Mouse (Mus musculus): ENCODE data around the gene Sirt3.

Sirt3 gene

GRCm38 (mm10) chr7:140847755-140848580, 34.1 kb downstream of the Sirt3 start, which contains the start of gene Odf3:
Gene Odf3 (plus strand): TSS chr7:140847805.
- DNase-seq: no peak

GRCm38 (mm10) chr7:140846676-140847075, 35.4 kb downstream of the Sirt3 start:
- no peak for DNase-seq

- no peak for DNase-seq
Measured at GRCm38 (mm10) chr7:140845683-140846082, 36.4 kb downstream of the Sirt3 start.

- DNase-seq: peak; percentile 81
Measured at GRCm38 (mm10) chr7:140844905-140845665, 37.0 kb downstream of the Sirt3 start, which contains the start of gene Scgb1c1. Gene Scgb1c1 (plus strand): TSS chr7:140845547.

- DNase-seq: no peak
Measured at GRCm38 (mm10) chr7:140843806-140844205, 38.3 kb downstream of the Sirt3 start.

- DNase-seq: no peak
Measured at GRCm38 (mm10) chr7:140840750-140841735, 41.1 kb downstream of the Sirt3 start.

- DNase-seq: no peak
Measured at GRCm38 (mm10) chr7:140839556-140839955, 42.6 kb downstream of the Sirt3 start.

- DNase-seq: peak; percentile 51
Measured at GRCm38 (mm10) chr7:140836243-140837115, 45.6 kb downstream of the Sirt3 start.

- no peak for DNase-seq
Measured at GRCm38 (mm10) chr7:140835758-140836087, 46.4 kb downstream of the Sirt3 start.

GRCm38 (mm10) chr7:140834968-140835757, 46.9 kb downstream of the Sirt3 start, which contains the start of gene Urah:
Gene Urah (plus strand): TSS chr7:140835018.
- no peak for DNase-seq

- DNase-seq: no peak
Measured at GRCm38 (mm10) chr7:140833341-140833740, 48.8 kb downstream of the Sirt3 start.

GRCm38 (mm10) chr7:140831447-140831846, 50.7 kb downstream of the Sirt3 start:
- no peak for DNase-seq

- DNase-seq: peak; percentile 70
Measured at GRCm38 (mm10) chr7:140828171-140828881, 53.8 kb downstream of the Sirt3 start.

- DNase-seq: no peak
Measured at GRCm38 (mm10) chr7:140822731-140823130, 59.4 kb downstream of the Sirt3 start.

GRCm38 (mm10) chr7:140821653-140822329, 60.3 kb downstream of the Sirt3 start, which contains the start of gene Zfp941:
Gene Zfp941 (minus strand): TSS chr7:140822178.
- DNase-seq: peak; percentile 72

GRCm38 (mm10) chr7:140821305-140821652, 60.8 kb downstream of the Sirt3 start:
- no peak for DNase-seq

- no peak for DNase-seq
Measured at GRCm38 (mm10) chr7:140820173-140820572, 61.9 kb downstream of the Sirt3 start.

Measured in right cerebral cortex, postnatal 25 days (tissue).